Comparison of ENCODE assay signal across 25 mouse cellular contexts in genomic region chr5:107840549-107841238, GRCm38 (mm10). TPM values are rescaled to one million over a fixed set of nuclear protein-coding genes. Genes with fewer than 3 reads are reported as not detected.
DNase-seq lines count a peak whose midpoint lies in the region; ATAC-seq lines count a peak whose summit lies in the region.
"Had no signal": no experiment of that assay in that cellular context is flagged by ENCODE, and none has a peak within 500 bp of the region (broad histone marks: within the 10 kb centered on the region; RNA-seq: fewer than 3 reads in every experiment).

No protein-coding gene starts in this region.

- H3K9me3 ChIP-seq in intestine, embryonic 16.5 days (ENCODE audit: control insufficient read depth, low read length) = no peaks in the 10 kb centered on the region
- H3K9me3 ChIP-seq: embryonic facial prominence, embryonic 13.5 days; hindbrain, embryonic 12.5 days; limb, embryonic 15.5 days; midbrain, embryonic 13.5 days had no signal

- H3K27me3 ChIP-seq in intestine, embryonic 16.5 days (replicated peaks; ENCODE audit: control insufficient read depth, insufficient read depth, low read length) = no peaks in the 10 kb centered on the region
- H3K27me3 ChIP-seq: embryonic facial prominence, embryonic 13.5 days; hindbrain, embryonic 12.5 days; limb, embryonic 15.5 days; midbrain, embryonic 13.5 days had no signal

- no peaks in the 10 kb centered on the region for H3K4me1 ChIP-seq in intestine, embryonic 16.5 days (ENCODE audit: control insufficient read depth, insufficient read depth, low read length)
- H3K4me1 ChIP-seq: embryonic facial prominence, embryonic 13.5 days; hindbrain, embryonic 12.5 days; limb, embryonic 15.5 days; midbrain, embryonic 13.5 days had no signal

- no peak overlapping the region for H3K4me2 ChIP-seq in intestine, embryonic 16.5 days (ENCODE audit: low read depth, low read length)
- H3K4me2 ChIP-seq: embryonic facial prominence, embryonic 13.5 days; hindbrain, embryonic 12.5 days; limb, embryonic 15.5 days; lung, embryonic 14.5 days; midbrain, embryonic 13.5 days had no signal

- peak; percentile 64 for DNase-seq in CD4-positive helper T cell, adult 2 months (ENCODE audit: low read depth, low spot score)
- peak; percentile 27 for DNase-seq in MEL-GATA-1-ER (ENCODE audit: extremely low read depth, low read depth)
- DNase-seq in thymus, postnatal 10 days (ENCODE audit: low spot score in 2 of 2) = peak; percentile 8 to 18
- no peak for DNase-seq in left cerebral cortex, adult 9 months (ENCODE audit: low spot score in 2 of 2)
- no peak for DNase-seq in layer of hippocampus, adult 18-20 months (ENCODE audit: low spot score in 2 of 2)
- no peak for DNase-seq in heart, adult 11 months
- DNase-seq in frontal cortex, postnatal 25 days (ENCODE audit: low spot score in 2 of 2) = no peak
- DNase-seq: adrenal gland, postnatal 25 days; B cell, adult 2 months; cerebellum, adult 2 months; heart, postnatal 10 days; kidney, adult 18-20 months; kidney, postnatal 10 days; lung, embryonic 14.5 days; right cerebral cortex, adult 18-20 months had no signal

- ATAC-seq in intestine, embryonic 16.5 days = peak; percentile 62; the same call in 1 of the 2 replicates
- ATAC-seq: midbrain, embryonic 13.5 days had no signal

- WGBS in intestine, embryonic 16.5 days = 87% methylated on average over 5 of the region's 5 CpGs

- H3K27ac ChIP-seq in intestine, embryonic 16.5 days (ENCODE audit: low read length) = no peak overlapping the region
- H3K27ac ChIP-seq: embryonic facial prominence, embryonic 13.5 days; hindbrain, embryonic 12.5 days; limb, embryonic 15.5 days; macrophage; midbrain, embryonic 13.5 days had no signal

- H3K36me3 ChIP-seq in intestine, embryonic 16.5 days (ENCODE audit: control insufficient read depth, insufficient read depth, low read length) = no peaks in the 10 kb centered on the region

- H3K4me3 ChIP-seq in intestine, embryonic 16.5 days (ENCODE audit: low read length) = no peak overlapping the region
- H3K4me3 ChIP-seq: embryonic facial prominence, embryonic 13.5 days; hindbrain, embryonic 12.5 days; limb, embryonic 15.5 days; midbrain, embryonic 13.5 days had no signal

- no peak overlapping the region for H3K9ac ChIP-seq in intestine, embryonic 16.5 days (ENCODE audit: low read depth, low read length)
- H3K9ac ChIP-seq: embryonic facial prominence, embryonic 13.5 days; hindbrain, embryonic 12.5 days; limb, embryonic 15.5 days; lung, embryonic 14.5 days; midbrain, embryonic 13.5 days had no signal

RNA-seq across cellular contexts. Expression of gene Ube2d2b, which starts 10.8 kb away (rescaled TPM):
- polyA plus RNA-seq in intestine, embryonic 16.5 days (2015; fragmentation: Nextera tagmentation; extraction: Ambion mirVana) = 0.07 TPM in 2 replicates
- total RNA-seq in layer of hippocampus, adult 18-20 months (2021) = not detected
- total RNA-seq: adrenal gland, postnatal 25 days; gastrocnemius, adult 8-10 months; heart, postnatal 10 days; layer of hippocampus, adult 8-10 months; left cerebral cortex, postnatal 10 days had no signal
- polyA plus RNA-seq: cerebellum, adult 2 months; cortical plate, adult 2 months; limb, embryonic 15.5 days; macrophage had no signal

RNA-seq across cellular contexts. Expression of gene Evi5, which starts 34.2 kb away (rescaled TPM):
- polyA plus RNA-seq in intestine, embryonic 16.5 days (2015; fragmentation: Nextera tagmentation; extraction: Ambion mirVana) = 49.1 and 53.4 TPM in 2 replicates
- total RNA-seq in layer of hippocampus, adult 18-20 months (2021) = 10 to 100 TPM; 62.7 to 65.5 TPM

RNA-seq across cellular contexts. Expression of gene Rpl5, which starts 59.6 kb away (rescaled TPM):
- 61.6 and 69.3 TPM in 2 replicates for polyA plus RNA-seq in intestine, embryonic 16.5 days (2015; fragmentation: Nextera tagmentation; extraction: Ambion mirVana)
- total RNA-seq in layer of hippocampus, adult 18-20 months (2021) = 10 to 100 TPM; 59.0 to 59.2 TPM

Comparison
In these comparisons a context has a peak if more than half of its experiments do, and no peak if none do; other contexts are left out.
1. DNase-seq: peak in CD4-positive helper T cell, adult 2 months (single experiment), MEL-GATA-1-ER (single experiment) and thymus, postnatal 10 days (2 of 2); none in left cerebral cortex, adult 9 months (0 of 2), layer of hippocampus, adult 18-20 months (0 of 2), heart, adult 11 months (single experiment) and frontal cortex, postnatal 25 days (0 of 2).